Mouse (Mus musculus) T-helper 2 cell (primary cell): ENCODE data around the gene Nepro.

ENCODE experiments used
- in situ Hi-C: fragments of 300-600 bp; cut with MboI, MseI; formaldehyde crosslinking; loops from one replicate; pipeline ENCODE4 v1.15.1; 2025; ENCODE audit warnings: high pct_unique_total_duplicates

Nepro gene

GRCm38 (mm10) chr16:44765555-44766319 lies 41.6 kb downstream of the Nepro start, which contains the start of gene Cd200r1:
TSS of gene Cd200r1 (plus strand) at chr16:44765736.
- in situ Hi-C loops, result loop anchor here (25.0 kb wide), 1 partner anchor 647 kb away; the partner anchor contains the start of gene Cd200

GRCm38 (mm10) chr16:44766320-44766892 lies 42.3 kb downstream of the Nepro start:
- in situ Hi-C loops, result loop anchor here (25.0 kb wide), 1 partner anchor 646 kb away; the partner anchor contains the start of gene Cd200

DNA sequence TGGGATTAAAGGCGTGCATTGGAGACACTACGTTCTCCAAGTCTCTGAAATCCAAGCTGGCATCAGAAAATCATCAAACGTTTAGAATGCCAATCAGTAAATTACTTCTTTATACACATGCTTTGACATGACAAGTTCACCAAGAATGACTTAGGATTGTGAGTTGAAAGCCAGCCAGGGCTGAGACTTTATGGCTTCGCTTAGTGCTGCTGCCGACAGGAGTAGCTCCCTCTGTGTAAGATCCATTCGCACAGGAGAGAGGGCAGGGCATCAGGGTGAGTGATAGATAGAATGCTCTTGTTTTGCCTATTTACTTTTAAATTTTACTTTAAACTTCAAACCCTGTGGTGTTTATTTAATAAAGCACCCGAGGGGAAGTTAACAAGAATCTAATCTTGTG lies 43.4 kb downstream of the Nepro start:
- in situ Hi-C loops, result loop anchor here (25.0 kb wide), 1 partner anchor 645 kb away; the partner anchor contains the start of gene Cd200

DNA sequence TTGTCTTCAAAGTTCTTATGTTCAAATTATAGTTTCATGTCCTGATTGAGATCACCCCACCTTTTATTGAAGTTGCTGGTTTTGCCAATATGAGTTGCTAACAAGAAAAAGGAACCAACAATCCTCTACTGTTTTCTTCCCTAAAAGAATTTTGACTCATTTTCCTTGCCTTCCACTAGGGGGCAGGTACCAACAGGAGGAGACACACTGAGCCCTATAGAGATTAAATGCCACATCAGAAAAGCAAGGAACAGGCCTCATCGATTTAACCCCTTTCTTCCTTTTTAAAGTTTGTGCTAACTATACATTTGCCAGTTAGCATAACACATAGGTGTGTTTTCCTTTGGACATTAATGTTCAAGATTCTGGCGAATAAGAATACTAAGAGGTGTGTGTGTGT lies 43.9 kb downstream of the Nepro start:
- in situ Hi-C loops, result loop anchor here (25.0 kb wide), 1 partner anchor 644 kb away; the partner anchor contains the start of gene Cd200

- in situ Hi-C loops, result loop anchor here (25.0 kb wide), 1 partner anchor 640 kb away; the partner anchor contains the start of gene Cd200
These were observed 48.5 kb downstream of the Nepro start for GRCm38 (mm10) chr16:44772577-44772976.

DNA sequence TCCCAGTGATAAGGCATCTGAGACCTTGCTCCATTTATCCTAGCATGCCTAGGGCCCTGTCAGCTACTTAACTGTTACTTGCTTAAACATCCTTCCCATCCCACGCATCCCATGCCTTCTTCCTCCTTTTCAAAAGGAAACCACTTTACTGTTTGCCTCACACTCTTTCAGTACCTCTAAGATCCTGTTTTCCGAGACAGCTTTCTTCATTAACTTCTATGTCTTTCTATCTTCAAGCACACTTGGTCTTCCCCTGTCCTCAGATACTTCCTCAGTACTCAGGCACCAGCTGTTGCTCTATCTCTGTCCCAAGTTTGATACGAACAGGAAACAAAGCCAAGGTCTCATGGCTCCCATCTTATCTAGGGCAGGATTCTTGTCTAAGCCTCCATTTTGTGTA lies 49.6 kb downstream of the Nepro start:
- in situ Hi-C loops, result loop anchor here (25.0 kb wide), 1 partner anchor 639 kb away; the partner anchor contains the start of gene Cd200

GRCm38 (mm10) chr16:44774201-44774600 lies 50.1 kb downstream of the Nepro start:
- in situ Hi-C loops, result loop anchor here (25.0 kb wide), 1 partner anchor 638 kb away; the partner anchor contains the start of gene Cd200

DNA sequence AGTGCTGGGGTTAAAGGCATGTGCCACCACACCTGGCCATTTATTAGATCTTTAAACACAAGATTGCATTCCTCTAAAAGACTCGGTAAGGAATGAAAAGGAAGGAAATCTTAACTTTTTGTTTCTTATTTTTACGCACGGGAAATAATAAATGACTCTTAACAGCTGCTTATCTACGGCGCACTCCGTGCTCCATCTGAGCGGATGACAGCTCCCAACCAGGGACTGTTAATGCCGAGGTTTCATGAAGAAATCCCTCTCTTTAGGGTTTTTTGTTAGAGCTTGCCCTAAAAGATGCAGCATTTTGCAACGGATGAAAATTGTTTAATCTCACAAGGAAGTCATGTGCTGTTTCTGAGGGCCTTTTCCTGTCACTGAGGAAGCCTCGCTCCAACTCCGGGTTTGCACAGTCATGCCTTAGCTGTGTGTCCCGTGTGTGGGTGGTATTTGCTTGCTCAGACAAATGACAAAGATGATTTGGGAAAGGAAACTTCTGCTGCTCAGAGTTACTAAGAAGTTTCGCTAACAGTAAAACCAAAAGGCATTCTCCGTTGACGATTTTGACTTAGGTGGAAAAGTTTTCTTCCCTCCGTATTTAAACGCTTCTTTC lies 54.5 kb downstream of the Nepro start:
- in situ Hi-C loops, result no loop called here

GRCm38 (mm10) chr16:44779494-44779893 lies 55.4 kb downstream of the Nepro start:
- in situ Hi-C loops, result no loop called here

DNA sequence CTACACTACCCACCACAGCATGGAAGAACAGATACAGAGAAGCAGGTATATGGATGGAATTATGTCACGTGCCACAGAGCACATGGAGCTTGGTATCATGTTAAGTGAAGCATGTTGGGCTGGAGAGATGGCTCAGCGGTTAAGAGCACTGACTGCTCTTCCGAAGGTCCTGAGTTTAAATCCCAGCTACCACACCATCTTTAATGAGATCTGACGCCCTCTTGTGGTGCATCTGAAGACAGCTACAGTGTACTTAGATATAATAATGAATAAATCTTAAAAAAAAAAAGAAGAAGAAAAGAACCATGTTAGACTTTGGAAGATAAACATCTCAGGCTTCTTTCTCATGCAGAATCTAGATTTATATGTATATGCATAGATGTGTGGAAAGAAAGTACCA lies 56.6 kb downstream of the Nepro start:
- in situ Hi-C loops, result no loop called here
